8 mouse cellular contexts compared by ENCODE assay signal in genomic region chr7:105778553-105779265, GRCm38 (mm10). TPM values are rescaled to one million over a fixed set of nuclear protein-coding genes. Genes with fewer than 3 reads are reported as not detected.
DNase-seq lines count a peak whose midpoint lies in the region; ATAC-seq and TF ChIP-seq lines count a peak whose summit lies in the region.

No protein-coding gene starts in this region.

- no peak overlapping the region for H3K4me3 ChIP-seq in neural tube, embryonic 11.5 days (ENCODE audit: low read depth, low read length)
- H3K4me3 ChIP-seq in embryonic fibroblast, embryonic 13.5 days (ENCODE audit: insufficient read depth, low read length) = no peak overlapping the region
- peak overlapping the region; percentile 34 for H3K4me3 ChIP-seq in hindbrain, embryonic 10.5 days
- no peak overlapping the region for H3K4me3 ChIP-seq in liver, embryonic 12.5 days

- ATAC-seq in neural tube, embryonic 11.5 days (ENCODE audit: insufficient read depth, low FRiP score, low TSS enrichment) = peak; percentile 45; the same call in 1 of the 2 replicates
- ATAC-seq in liver, embryonic 12.5 days = peak; percentile 66
- ATAC-seq in monocyte, adult 5-6 weeks (replicated peaks; ENCODE audit: insufficient number of reproducible peaks, low FRiP score, low TSS enrichment, poor library complexity, severe bottlenecking) = peak; percentile 75; the same call in 1 of the 2 replicates

- WGBS in neural tube, embryonic 11.5 days = 28% methylated on average over 4 of the region's 4 CpGs
- WGBS in hindbrain, embryonic 10.5 days = 51% methylated on average over 4 of the region's 4 CpGs
- 18% methylated on average over 4 of the region's 4 CpGs for WGBS in liver, embryonic 12.5 days (ENCODE audit: insufficient replicate concordance)

- no peaks in the 10 kb centered on the region for H3K9me3 ChIP-seq in neural tube, embryonic 11.5 days (ENCODE audit: control insufficient read depth, low read length)
- H3K9me3 ChIP-seq in hindbrain, embryonic 10.5 days = no peaks in the 10 kb centered on the region
- H3K9me3 ChIP-seq in liver, embryonic 12.5 days (replicated peaks) = no peaks in the 10 kb centered on the region

- H3K9ac ChIP-seq in neural tube, embryonic 11.5 days (ENCODE audit: low read length) = peak overlapping the region; percentile 36; the same call in 1 of the 2 replicates
- no peak overlapping the region for H3K9ac ChIP-seq in liver, embryonic 12.5 days

- peak overlapping the region; percentile 31 for H3K27ac ChIP-seq in neural tube, embryonic 11.5 days (ENCODE audit: low read depth, low read length)
- peak overlapping the region; percentile 79 for H3K27ac ChIP-seq in embryonic fibroblast, embryonic 13.5 days (ENCODE audit: insufficient read depth, low read length)
- peak overlapping the region; percentile 82 for H3K27ac ChIP-seq in hindbrain, embryonic 10.5 days
- peak overlapping the region; percentile 57 for H3K27ac ChIP-seq in liver, embryonic 12.5 days

- peak overlapping the region; percentile 26 for H3K4me2 ChIP-seq in neural tube, embryonic 11.5 days (ENCODE audit: low read depth)
- peak overlapping the region; percentile 22 for H3K4me2 ChIP-seq in liver, embryonic 12.5 days

- no peak for TF ChIP-seq CTCF in embryonic fibroblast, embryonic 13.5 days (IDR thresholded peaks at IDR 0.05; ENCODE audit: borderline replicate concordance, insufficient read depth, low read length)

- DNase-seq in neural tube, embryonic 11.5 days (ENCODE audit: low spot score) = peak; percentile 35
- no peak for DNase-seq in neural tube, embryonic 10.5 days (ENCODE audit: extremely low spot score, low spot score)
- no peak for DNase-seq in hindbrain, embryonic 10.5 days (ENCODE audit: low spot score)
- DNase-seq in cerebellum, postnatal 25 days = no peak
- DNase-seq in left cerebral cortex, adult 8-10 months (ENCODE audit: low spot score in 2 of 2) = no peak

- peak; percentile 34; the same call in 1 of the 2 replicates for TF ChIP-seq POLR2A in embryonic fibroblast, embryonic 13.5 days (IDR thresholded peaks at IDR 0.05; ENCODE audit: low read depth, low read length)

- no peaks in the 10 kb centered on the region for H3K27me3 ChIP-seq in neural tube, embryonic 11.5 days (ENCODE audit: control insufficient read depth, insufficient read depth, low read length)
- no peaks in the 10 kb centered on the region for H3K27me3 ChIP-seq in hindbrain, embryonic 10.5 days (ENCODE audit: insufficient read depth, poor library complexity, severe bottlenecking)
- peaks cover 17% of the 10 kb centered on the region for H3K27me3 ChIP-seq in liver, embryonic 12.5 days (replicated peaks)

- H3K4me1 ChIP-seq in neural tube, embryonic 11.5 days (ENCODE audit: control insufficient read depth, insufficient read depth, low read length) = peaks cover 14% of the 10 kb centered on the region
- H3K4me1 ChIP-seq in embryonic fibroblast, embryonic 13.5 days (ENCODE audit: control insufficient read depth, insufficient read depth, low read length) = peaks cover 18% of the 10 kb centered on the region
- peaks cover 48% of the 10 kb centered on the region for H3K4me1 ChIP-seq in hindbrain, embryonic 10.5 days (replicated peaks)
- peaks cover 25% of the 10 kb centered on the region; the same call in 1 of the 2 replicates for H3K4me1 ChIP-seq in liver, embryonic 12.5 days

- H3K36me3 ChIP-seq in neural tube, embryonic 11.5 days (ENCODE audit: control insufficient read depth, insufficient read depth, low read length) = peaks cover 6% of the 10 kb centered on the region; the same call in 1 of the 2 replicates
- peaks cover 78% of the 10 kb centered on the region for H3K36me3 ChIP-seq in hindbrain, embryonic 10.5 days
- no peaks in the 10 kb centered on the region for H3K36me3 ChIP-seq in liver, embryonic 12.5 days

RNA-seq across cellular contexts. Expression of gene Dchs1, which starts 8.7 kb away (rescaled TPM):
- 21.1 and 22.3 TPM in 2 replicates for polyA plus RNA-seq in neural tube, embryonic 11.5 days (2014; fragmentation: Nextera tagmentation; extraction: Ambion mirVana)
- 12.8 and 28.6 TPM in 2 replicates for polyA plus RNA-seq in embryonic fibroblast, embryonic 13.5 days (2011; ENCODE audit: insufficient read length, low read depth, missing spikeins)
- 9.3 and 13.4 TPM in 2 replicates for polyA plus RNA-seq in hindbrain, embryonic 10.5 days (2016; fragmentation: Nextera tagmentation; extraction: Ambion mirVana)
- polyA plus RNA-seq in liver, embryonic 12.5 days (2016; fragmentation: Nextera tagmentation; extraction: Ambion mirVana) = 1.9 and 2.0 TPM in 2 replicates
- not detected in 3 replicates for total RNA-seq in monocyte, adult 5-6 weeks (2017)
- total RNA-seq in left cerebral cortex, adult 8-10 months (2022) = 10 to 100 TPM in 1 of 4 experiments, 1 to 10 TPM in 3; 9.1 to 10.2 (median 9.5) TPM

RNA-seq across cellular contexts. Expression of gene Tpp1, which starts 26.7 kb away (rescaled TPM):
- polyA plus RNA-seq in neural tube, embryonic 11.5 days (2014; fragmentation: Nextera tagmentation; extraction: Ambion mirVana) = 47.5 and 54.8 TPM in 2 replicates
- 200 and 265 TPM in 2 replicates for polyA plus RNA-seq in embryonic fibroblast, embryonic 13.5 days (2011; ENCODE audit: insufficient read length, low read depth, missing spikeins)
- 57.8 and 59.2 TPM in 2 replicates for polyA plus RNA-seq in hindbrain, embryonic 10.5 days (2016; fragmentation: Nextera tagmentation; extraction: Ambion mirVana)
- polyA plus RNA-seq in liver, embryonic 12.5 days (2016; fragmentation: Nextera tagmentation; extraction: Ambion mirVana) = 62.3 and 64.7 TPM in 2 replicates
- total RNA-seq in monocyte, adult 5-6 weeks (2017) = 13.5 to 25.3 TPM (median 22.9 TPM) in 3 replicates
- total RNA-seq in left cerebral cortex, adult 8-10 months (2022) = 10 to 100 TPM; 62.2 to 81.2 (median 67.1) TPM

RNA-seq across cellular contexts. Expression of gene Mrpl17, which starts 32.2 kb away (rescaled TPM):
- polyA plus RNA-seq in neural tube, embryonic 11.5 days (2014; fragmentation: Nextera tagmentation; extraction: Ambion mirVana) = 230 and 268 TPM in 2 replicates
- 129 and 140 TPM in 2 replicates for polyA plus RNA-seq in embryonic fibroblast, embryonic 13.5 days (2011; ENCODE audit: insufficient read length, low read depth, missing spikeins)
- 298 and 325 TPM in 2 replicates for polyA plus RNA-seq in hindbrain, embryonic 10.5 days (2016; fragmentation: Nextera tagmentation; extraction: Ambion mirVana)
- polyA plus RNA-seq in liver, embryonic 12.5 days (2016; fragmentation: Nextera tagmentation; extraction: Ambion mirVana) = 330 and 351 TPM in 2 replicates
- total RNA-seq in monocyte, adult 5-6 weeks (2017) = 12.5 to 18.7 TPM (median 17.9 TPM) in 3 replicates
- total RNA-seq in left cerebral cortex, adult 8-10 months (2022) = 100 to 1,000 TPM in 3 of 4 experiments, 10 to 100 TPM in 1; 89.9 to 106 (median 102) TPM

RNA-seq across cellular contexts. Expression of gene Taf10, which starts 34.5 kb away (rescaled TPM):
- polyA plus RNA-seq in neural tube, embryonic 11.5 days (2014; fragmentation: Nextera tagmentation; extraction: Ambion mirVana) = 183 and 191 TPM in 2 replicates
- polyA plus RNA-seq in embryonic fibroblast, embryonic 13.5 days (2011; ENCODE audit: insufficient read length, low read depth, missing spikeins) = 146 and 155 TPM in 2 replicates
- 177 and 188 TPM in 2 replicates for polyA plus RNA-seq in hindbrain, embryonic 10.5 days (2016; fragmentation: Nextera tagmentation; extraction: Ambion mirVana)
- polyA plus RNA-seq in liver, embryonic 12.5 days (2016; fragmentation: Nextera tagmentation; extraction: Ambion mirVana) = 232 and 233 TPM in 2 replicates
- 113 to 187 TPM (median 117 TPM) in 3 replicates for total RNA-seq in monocyte, adult 5-6 weeks (2017)
- 100 to 1,000 TPM in 3 of 4 experiments, 10 to 100 TPM in 1; 97.4 to 118 (median 113) TPM for total RNA-seq in left cerebral cortex, adult 8-10 months (2022)

RNA-seq across cellular contexts. Expression of gene Rrp8, which starts 41.5 kb away (rescaled TPM):
- 37.5 and 50.7 TPM in 2 replicates for polyA plus RNA-seq in neural tube, embryonic 11.5 days (2014; fragmentation: Nextera tagmentation; extraction: Ambion mirVana)
- 46.0 and 47.7 TPM in 2 replicates for polyA plus RNA-seq in embryonic fibroblast, embryonic 13.5 days (2011; ENCODE audit: insufficient read length, low read depth, missing spikeins)
- polyA plus RNA-seq in hindbrain, embryonic 10.5 days (2016; fragmentation: Nextera tagmentation; extraction: Ambion mirVana) = 33.6 and 36.2 TPM in 2 replicates
- polyA plus RNA-seq in liver, embryonic 12.5 days (2016; fragmentation: Nextera tagmentation; extraction: Ambion mirVana) = 28.8 and 29.1 TPM in 2 replicates
- total RNA-seq in monocyte, adult 5-6 weeks (2017) = 9.4 to 15.5 TPM (median 14.7 TPM) in 3 replicates
- 10 to 100 TPM; 12.5 to 15.5 (median 13.8) TPM for total RNA-seq in left cerebral cortex, adult 8-10 months (2022)

Comparison
In these comparisons a context has a peak if more than half of its experiments do, and no peak if none do; other contexts are left out.
1. H3K27ac ChIP-seq: peak in every context shown above with its lines; median percentile 82 in hindbrain, embryonic 10.5 days; 79 in embryonic fibroblast, embryonic 13.5 days; 57 in liver, embryonic 12.5 days; 31 in neural tube, embryonic 11.5 days.